Mouse (Mus musculus) embryo, embryonic 10.5 days (tissue): ENCODE measurements at regions not wholly inside any gene's neighbourhood (a gene's known extent, or its start where the extent isn't known, plus 50 kb on each side); places are given as distances from the start of the nearest gene placed in this dataset.
A peak's percentile ranks its signal among the peaks of the same experiment; 100 is the strongest.
"Not testable (repeated sequence)": the region's sequence is repeated elsewhere in the genome, so short reads cannot be mapped to it uniquely, and the experiment has no call there.

ENCODE experiments used
- DNase-seq: peaks from one replicate; pipeline ENCODE4 v3.0.0-alpha.2; 2015; ENCODE audit warnings: low spot score

- peak; percentile 85 for DNase-seq
Measured at GRCm38 (mm10) chr1:184235131-184235983, 201.3 kb upstream of the 1700056E22Rik start.

- DNase-seq: peak; percentile 26
Measured at GRCm38 (mm10) chr1:184234320-184234988, 200.4 kb upstream of the 1700056E22Rik start.

GRCm38 (mm10) chr1:184233741-184234255, 199.7 kb upstream of the 1700056E22Rik start:
- DNase-seq: no peak

GRCm38 (mm10) chr1:184222326-184222725, 188.2 kb upstream of the 1700056E22Rik start:
- DNase-seq: no peak

GRCm38 (mm10) chr1:184221792-184222191, 187.7 kb upstream of the 1700056E22Rik start:
- no peak for DNase-seq

- no peak for DNase-seq
Measured at GRCm38 (mm10) chr1:184197272-184197671, 163.2 kb upstream of the 1700056E22Rik start.

- no peak for DNase-seq
Measured at GRCm38 (mm10) chr1:184191325-184191724, 157.2 kb upstream of the 1700056E22Rik start.

- peak; percentile 20 for DNase-seq
Measured at GRCm38 (mm10) chr1:184187582-184187981, 153.5 kb upstream of the 1700056E22Rik start.

GRCm38 (mm10) chr1:184182163-184182562, 148.1 kb upstream of the 1700056E22Rik start:
- no peak for DNase-seq

GRCm38 (mm10) chr1:184174416-184174815, 140.3 kb upstream of the 1700056E22Rik start:
- not testable (repeated sequence) for DNase-seq

GRCm38 (mm10) chr1:184173739-184174138, 139.6 kb upstream of the 1700056E22Rik start:
- DNase-seq: no peak

- no peak for DNase-seq
Measured at GRCm38 (mm10) chr1:184172986-184173385, 138.9 kb upstream of the 1700056E22Rik start.

GRCm38 (mm10) chr1:184171601-184172000, 137.5 kb upstream of the 1700056E22Rik start:
- no peak for DNase-seq

GRCm38 (mm10) chr1:184170926-184171325, 136.8 kb upstream of the 1700056E22Rik start:
- DNase-seq: no peak

GRCm38 (mm10) chr1:184169967-184170366, 135.9 kb upstream of the 1700056E22Rik start:
- DNase-seq: no peak

GRCm38 (mm10) chr1:184169034-184169783, 135.1 kb upstream of the 1700056E22Rik start:
- no peak for DNase-seq

- no peak for DNase-seq
Measured at GRCm38 (mm10) chr1:184166951-184167350, 132.8 kb upstream of the 1700056E22Rik start.

- DNase-seq: not testable (repeated sequence)
Measured at GRCm38 (mm10) chr1:184162526-184162925, 128.4 kb upstream of the 1700056E22Rik start.

- no peak for DNase-seq
Measured at GRCm38 (mm10) chr1:184147713-184148112, 113.6 kb upstream of the 1700056E22Rik start.

- no peak for DNase-seq
Measured at GRCm38 (mm10) chr1:184142974-184143373, 108.9 kb upstream of the 1700056E22Rik start.

GRCm38 (mm10) chr1:184140486-184140885, 106.4 kb upstream of the 1700056E22Rik start:
- DNase-seq: no peak

- DNase-seq: no peak
Measured at GRCm38 (mm10) chr1:184140082-184140481, 106.0 kb upstream of the 1700056E22Rik start.
